Mouse (Mus musculus) liver, embryonic 14.5 days (tissue): Measurements from ENCODE around the gene Rara.

Experiments used
- CTCF ChIP-seq: IDR thresholded peaks from 2 replicates; pipeline ENCODE4 v1.5.1; 2016; ENCODE audit warnings: antibody characterized with exemption, low read depth, control low read depth
- EP300 ChIP-seq: IDR thresholded peaks from 2 replicates; pipeline ENCODE4 v1.6.1; 2016; ENCODE audit warnings: antibody characterized with exemption, low read depth

DNA sequence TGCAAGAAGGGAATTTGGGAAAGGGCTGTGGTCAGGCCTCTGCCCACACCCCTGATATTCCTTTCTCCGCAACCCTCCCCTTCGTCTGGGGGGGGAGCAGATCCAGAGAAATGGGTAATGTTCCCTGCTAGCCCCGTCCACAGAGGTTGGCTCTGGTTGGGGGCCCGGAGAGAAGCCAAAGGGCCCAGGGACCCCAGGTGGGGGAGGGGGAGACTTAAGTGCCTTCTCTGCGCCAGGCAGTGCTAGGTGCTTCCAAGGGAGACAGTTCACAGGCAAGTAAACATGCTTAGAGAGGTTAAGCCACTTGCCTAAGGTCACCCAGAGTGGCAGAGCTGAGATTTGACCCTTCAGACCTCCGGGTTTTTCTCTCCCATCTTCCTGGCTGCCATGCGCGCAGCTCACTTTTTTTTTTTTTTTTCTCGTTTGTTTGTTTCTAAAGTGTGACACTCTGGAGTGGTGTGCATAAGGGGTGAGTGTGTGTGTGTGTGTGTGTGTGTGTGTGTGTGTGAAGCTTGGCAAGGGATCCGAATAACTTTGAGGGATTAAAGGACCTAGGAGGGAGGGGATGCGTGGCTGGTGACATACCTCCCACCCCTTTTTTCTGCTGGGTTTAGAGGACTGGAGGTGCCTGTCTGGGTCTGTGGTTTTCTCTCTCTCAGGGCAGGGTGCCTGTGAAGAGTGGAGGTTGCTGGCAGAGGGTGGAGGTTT lies 17.4 kb downstream of the Rara start:
- TF ChIP-seq CTCF = no peak
- no peak for TF ChIP-seq EP300
